Mouse (Mus musculus): ENCODE measurements around the gene Timm8a1.

Timm8a1 gene

GRCm38 (mm10) chrX:134523772-134524171 lies 17.9 kb downstream of the Timm8a1 start:
- no peak for DNase-seq

DNA sequence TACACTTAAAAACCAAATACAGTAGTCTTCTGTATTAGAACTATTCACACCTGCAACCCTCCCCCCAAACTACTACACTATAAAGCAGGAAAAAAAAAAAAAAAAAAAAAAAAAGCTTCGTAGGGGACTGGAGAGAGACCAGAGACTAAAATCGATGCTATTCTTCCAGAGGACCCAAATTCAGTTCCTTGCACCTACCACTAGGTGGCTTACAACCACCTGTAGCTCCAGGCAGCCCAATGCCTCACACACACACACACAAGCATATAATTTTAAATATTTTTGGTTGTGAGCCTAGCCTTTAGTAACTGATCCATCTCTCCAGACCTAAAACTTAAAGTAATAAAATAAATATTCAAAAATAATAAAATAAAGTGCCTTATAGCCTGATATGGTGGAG lies 32.2 kb downstream of the Timm8a1 start:
- DNase-seq, result no peak

GRCm38 (mm10) chrX:134507977-134508376 lies 33.7 kb downstream of the Timm8a1 start:
- no peak for DNase-seq

DNA sequence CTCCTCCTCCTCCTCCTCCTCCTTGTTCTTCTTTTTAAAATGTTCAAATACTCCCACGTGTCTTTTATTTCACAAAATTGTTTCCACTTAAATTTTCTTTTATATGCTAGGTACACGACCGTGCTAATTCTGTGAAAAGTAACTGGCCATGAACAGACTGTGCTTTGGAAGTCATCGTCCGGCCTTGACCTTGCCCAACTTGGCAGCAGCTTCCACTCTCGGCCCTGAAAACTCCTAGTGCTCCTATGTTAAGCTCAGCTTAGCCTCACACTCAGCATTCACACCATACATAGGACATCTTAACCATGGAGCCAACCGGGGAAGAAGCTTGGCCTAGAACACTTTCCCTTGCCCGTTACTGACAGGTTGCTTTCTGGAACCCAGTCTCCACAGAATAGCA lies 41.0 kb downstream of the Timm8a1 start:
- DNase-seq, result no peak

Measured in kidney, adult 11 months (tissue).